Mouse (Mus musculus) ES-E14 (cell line): ENCODE results near the gene Ehd2. TPM values are rescaled to one million over a fixed set of nuclear protein-coding genes. Genes with fewer than 3 reads are reported as not detected.

ENCODE experiments used
- DNase-seq: peaks from one replicate; pipeline ENCODE4 v3.0.0-alpha.2; 2013; ENCODE audit warnings: low read depth, low spot score
- H3K27ac ChIP-seq: 2 replicates; pipeline ENCODE4 v1.5.1; 2012; ENCODE audit warnings: low read depth, mild to moderate bottlenecking, low read length, moderate library complexity, mixed read lengths; ENCODE audit not compliant: poor library complexity, insufficient read depth, severe bottlenecking
- H3K36me3 ChIP-seq: 2 replicates; pipeline ENCODE4 v1.6.1; 2012; ENCODE audit warnings: mild to moderate bottlenecking, low read length, moderate library complexity, mixed read lengths; ENCODE audit not compliant: control insufficient read depth, poor library complexity, insufficient read depth, severe bottlenecking
- H3K4me1 ChIP-seq, 2 experiments: fragments of 150-350 bp in 1 of 2; sonication (generic) in 1 of 2; 2 replicates each; pipeline ENCODE4 v1.6.1; 2012; ENCODE audit warnings: low read length in 2 of 2, mild to moderate bottlenecking in 1 of 2, mixed read lengths in 1 of 2; ENCODE audit not compliant: control insufficient read depth in 2 of 2, insufficient read depth in 2 of 2, poor library complexity in 1 of 2
- H3K4me3 ChIP-seq, 2 experiments: fragments of 150-350 bp in 1 of 2; sonication (generic) in 1 of 2; 2 replicates each; pipeline ENCODE4 v1.5.1; 2012; ENCODE audit warnings: low read length in 2 of 2, low read depth in 1 of 2, mild to moderate bottlenecking in 1 of 2, mixed read lengths in 1 of 2; ENCODE audit not compliant: insufficient read depth in 1 of 2, poor library complexity in 1 of 2, severe bottlenecking in 1 of 2
- H3K9ac ChIP-seq: 2 replicates; pipeline ENCODE4 v1.6.1; 2012; ENCODE audit warnings: low read depth, mild to moderate bottlenecking, low read length, mixed read lengths; ENCODE audit not compliant: poor library complexity, insufficient read depth, severe bottlenecking
- H3K9me3 ChIP-seq: fragments of 150-350 bp; sonication (generic); 2 replicates; pipeline ENCODE4 v1.6.1; 2012; ENCODE audit warnings: low read depth, mild to moderate bottlenecking, low read length; ENCODE audit not compliant: control insufficient read depth, insufficient read depth
- CHD2 ChIP-seq: IDR thresholded peaks from 2 replicates; pipeline ENCODE4 v1.6.1; 2014; ENCODE audit warnings: mild to moderate bottlenecking, low read depth, low read length, inconsistent platforms
- HCFC1 ChIP-seq: IDR thresholded peaks from 2 replicates; pipeline ENCODE4 v1.6.1; 2012; ENCODE audit warnings: low read length, inconsistent platforms, borderline replicate concordance; ENCODE audit not compliant: insufficient read depth
- MAFK ChIP-seq: IDR thresholded peaks from 2 replicates; pipeline ENCODE4 v1.6.1; 2014; ENCODE audit warnings: mild to moderate bottlenecking, low read depth, low read length, inconsistent platforms; ENCODE audit not compliant: insufficient read depth
- ZC3H11A ChIP-seq: IDR thresholded peaks from 2 replicates; pipeline ENCODE4 v1.6.1; 2012; ENCODE audit warnings: low read depth, mild to moderate bottlenecking, inconsistent platforms, low read length, borderline replicate concordance
- ZNF384 ChIP-seq: IDR thresholded peaks from 2 replicates; pipeline ENCODE4 v1.6.1; 2012; ENCODE audit warnings: low read depth, low read length, inconsistent platforms
- in situ Hi-C, 2 experiments: fragments of 600-800 bp; cut with MboI; formaldehyde crosslinking; loops; one replicate each; pipeline ENCODE4 v1.15.1; 2025; ENCODE audit warnings: low sequenced_read_pairs in 2 of 2, inconsistent platforms in 1 of 2; ENCODE audit not compliant: unreplicated experiment in 2 of 2
- total RNA-seq: library from RNA; depleted of rRNA; stranded (reverse); fragments of 300-350 nt; gene quantifications from 2 replicates; pipeline ENCODE4 v1.2.3, GENCODE M21; 2012

Gene Ehd2
- total RNA-seq, 1 experiment, result 6.8 TPM

DNA sequence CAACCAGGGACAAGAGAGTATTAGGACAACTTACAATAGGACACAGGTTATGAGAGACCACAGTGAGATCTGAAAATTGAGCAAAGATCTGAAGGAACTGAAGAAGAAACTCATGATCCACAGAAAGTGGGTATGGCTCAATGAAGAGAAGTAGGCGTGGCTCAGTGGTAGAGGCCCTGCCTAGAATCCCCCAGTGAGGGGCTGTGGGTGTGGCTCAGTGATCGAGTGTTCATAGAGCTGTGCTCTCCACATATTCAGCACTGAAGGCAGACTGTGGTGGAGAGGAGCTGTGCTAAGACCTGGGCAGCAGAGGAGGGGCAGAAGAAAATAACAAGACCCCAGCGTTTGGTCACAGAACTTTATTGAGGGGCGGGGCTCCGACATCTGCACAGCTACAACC is 29.9 kb downstream of the Ehd2 start:
- Histone ChIP-seq H3K9ac (no peak overlapping the region), H3K27ac (no peak overlapping the region), H3K4me3 (no peak overlapping the region), H3K9me3 (no peaks in the 10 kb centered on the region), H3K36me3 (peaks cover 56% of the 10 kb centered on the region), H3K4me1 (no peaks in the 10 kb centered on the region; a peak in 1 of 4 replicates)
- in situ Hi-C loops, result no loop called here
- no peak for TF ChIP-seq MAFK
- no peak for TF ChIP-seq HCFC1
- TF ChIP-seq CHD2, result no peak
- TF ChIP-seq ZNF384, result no peak
- TF ChIP-seq ZC3H11A, result no peak
- DNase-seq, result no peak

- DNase-seq, result no peak
Observed at GRCm38 (mm10) chr7:15933437-15934359, 33.7 kb downstream of the Ehd2 start.

DNA sequence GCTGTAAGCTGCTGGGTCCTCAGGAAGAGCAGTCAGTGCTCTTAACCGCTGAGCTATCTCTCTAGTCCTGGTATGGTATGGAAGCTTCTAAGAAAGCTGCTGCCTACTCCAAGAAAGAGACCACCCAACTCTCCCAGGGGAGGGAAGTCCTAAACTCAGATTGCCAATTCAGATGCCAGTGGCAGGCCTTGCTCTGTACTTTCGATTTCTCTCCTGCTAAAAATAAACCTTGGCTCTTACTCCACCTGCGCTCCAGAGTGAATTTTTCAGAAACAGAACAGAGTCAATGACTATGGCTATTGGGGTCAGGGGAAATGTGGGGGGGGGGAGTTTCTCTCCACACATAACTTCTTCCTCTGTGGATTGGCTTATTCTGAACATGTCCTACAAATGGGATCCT is 35.7 kb downstream of the Ehd2 start:
- DNase-seq, result no peak
- no peaks in the 10 kb centered on the region for H3K9me3 ChIP-seq
- in situ Hi-C loops, result no loop called here
- TF ChIP-seq ZNF384, result no peak
- no peak for TF ChIP-seq CHD2
- TF ChIP-seq HCFC1, result no peak
- no peak for TF ChIP-seq MAFK
- TF ChIP-seq ZC3H11A, result no peak
- H3K27ac ChIP-seq, result no peak overlapping the region
- H3K4me3 ChIP-seq, result no peak overlapping the region
- no peaks in the 10 kb centered on the region; the same call in 1 of the 2 replicates for H3K36me3 ChIP-seq
- no peak overlapping the region for H3K9ac ChIP-seq
- no peaks in the 10 kb centered on the region; a peak in 2 of 4 replicates for H3K4me1 ChIP-seq

More at GRCm38 (mm10) chr7:15933437-15934359, 33.7 kb downstream of the Ehd2 start:
- Histone ChIP-seq H3K27ac (no peak overlapping the region), H3K36me3 (peaks cover 18% of the 10 kb centered on the region), H3K4me3 (peak overlapping the region in 1 of 2 experiments; percentile 15; a peak in 1 of 4 replicates), H3K9ac (no peak overlapping the region), H3K9me3 (no peaks in the 10 kb centered on the region), H3K4me1 (no peaks in the 10 kb centered on the region; a peak in 2 of 4 replicates)
- in situ Hi-C loops, result no loop called here
- no peak for TF ChIP-seq CHD2
- no peak for TF ChIP-seq HCFC1
- no peak for TF ChIP-seq MAFK
- TF ChIP-seq ZNF384, result no peak
- no peak for TF ChIP-seq ZC3H11A

- Histone ChIP-seq H3K4me1 (no peaks in the 10 kb centered on the region; a peak in 2 of 4 replicates), H3K9me3 (no peaks in the 10 kb centered on the region), H3K27ac (no peak overlapping the region), H3K9ac (no peak overlapping the region), H3K36me3 (no peaks in the 10 kb centered on the region), H3K4me3 (no peak overlapping the region)
- TF ChIP-seq HCFC1 (no peak), MAFK (no peak), CHD2 (no peak), ZC3H11A (no peak), ZNF384 (no peak)
- no peak for DNase-seq
- in situ Hi-C loops, result no loop called here
Observed at GRCm38 (mm10) chr7:15930543-15930942, 36.8 kb downstream of the Ehd2 start.
